Mouse (Mus musculus) adrenal gland, postnatal 36 days (tissue): Measurements from ENCODE around the gene Cltb. TPM values are rescaled to one million over a fixed set of nuclear protein-coding genes. Genes with fewer than 3 reads are reported as not detected.

Experiments used
- DNase-seq, 2 experiments: peaks; one replicate each; pipeline ENCODE4 v3.0.0; 2021; ENCODE audit warnings: mixed read lengths in 1 of 2
- microRNA-seq: library from miRNA; unstranded; fragments of <30 nt; microRNA quantifications from one replicate; pipeline ENCODE4 v1.2.0, GENCODE M21; 2021
- total RNA-seq, 2 experiments: library from RNA; stranded (reverse); gene quantifications; 2 replicates each; pipeline ENCODE4 v1.2.3; 2021

The Cltb gene
- total RNA-seq, 2 experiments from 2014 or later: 79.2 to 155 TPM

GRCm38 (mm10) chr13:54564232-54565200 lies 46.6 kb downstream of the Cltb start:
- peak in 1 of 2 experiments; percentile 36 for DNase-seq

- DNase-seq: no peak
These were observed 48.6 kb downstream of the Cltb start for GRCm38 (mm10) chr13:54562562-54562961.

DNA sequence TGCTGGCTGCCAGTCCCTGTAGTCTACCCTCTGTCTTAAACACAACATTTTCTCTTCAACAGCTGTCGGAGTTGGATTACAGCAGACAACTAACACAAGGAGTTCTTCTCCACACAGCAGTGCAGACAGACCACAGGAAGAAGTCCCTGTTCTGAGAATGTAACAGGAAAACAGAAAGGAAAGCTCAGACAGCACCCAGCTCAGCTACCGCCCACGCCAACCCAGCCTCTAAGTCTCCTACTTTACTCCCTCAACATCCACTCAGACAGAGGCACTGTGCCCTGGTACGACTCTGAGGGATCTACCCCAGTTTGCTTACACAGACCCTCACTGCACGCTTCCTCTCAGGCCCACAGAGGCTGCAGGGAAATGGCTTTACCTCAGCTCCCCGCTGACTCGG lies 50.5 kb downstream of the Cltb start:
- DNase-seq: no peak

- DNase-seq: no peak
These were observed 51.5 kb downstream of the Cltb start for GRCm38 (mm10) chr13:54559656-54560055.

GRCm38 (mm10) chr13:54557652-54558051 lies 53.5 kb downstream of the Cltb start:
- DNase-seq: no peak

GRCm38 (mm10) chr13:54556796-54557195 lies 54.3 kb downstream of the Cltb start:
- DNase-seq: peak in 1 of 2 experiments; percentile 58

GRCm38 (mm10) chr13:54556176-54556575 lies 55.0 kb downstream of the Cltb start:
- DNase-seq: no peak

DNA sequence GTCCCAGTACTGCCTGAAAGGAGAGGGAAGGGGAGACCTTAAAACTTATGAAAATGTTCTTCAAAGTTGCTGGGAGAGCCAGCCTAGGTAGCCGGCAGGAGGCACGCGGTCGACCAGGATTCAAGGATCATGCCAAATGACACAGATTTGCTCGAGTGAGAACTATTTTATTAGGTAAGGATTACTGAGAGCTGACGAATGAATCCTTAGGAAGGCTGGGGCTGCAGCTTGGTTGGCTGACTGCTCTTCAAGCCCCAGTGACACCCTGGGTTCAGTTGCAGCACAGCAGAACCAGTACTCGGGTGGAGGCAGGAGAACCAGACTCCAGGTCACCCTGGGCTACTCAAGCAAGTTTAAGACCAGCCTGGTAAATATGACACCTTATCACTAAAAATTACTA lies 63.1 kb downstream of the Cltb start:
- DNase-seq: no peak

Small RNAs within 50 kb of the gene (microRNA-seq; reads per million reads assigned to microRNA genes)
- gene Gm24195: not detected

Other genes with a start within 250 kb of the Cltb start
- 10 to 100 TPM; 17.9 to 18.6 TPM for gene Cplx2, start 240.0 kb downstream of the Cltb start, total RNA-seq
- 10 to 100 TPM; 43.0 to 47.3 TPM for gene Thoc3, start 142.5 kb downstream of the Cltb start, total RNA-seq
- 10 to 100 TPM; 12.8 to 19.5 TPM for gene Simc1, start 107.6 kb downstream of the Cltb start, total RNA-seq
- gene 4833439L19Rik, start 45.9 kb downstream of the Cltb start, total RNA-seq: 100 to 1,000 TPM; 152 to 182 TPM
- gene Arl10, start 36.3 kb downstream of the Cltb start, total RNA-seq: 10 to 100 TPM; 55.4 to 58.9 TPM
- 10 to 100 TPM; 50.7 to 79.1 TPM for gene Nop16, start 21.3 kb downstream of the Cltb start, total RNA-seq
- 100 to 1,000 TPM; 232 to 258 TPM for gene Higd2a, start 21.1 kb downstream of the Cltb start, total RNA-seq
- 10 to 100 TPM; 74.4 to 84.7 TPM for gene Faf2, start 10.4 kb upstream of the Cltb start, total RNA-seq
- 100 to 1,000 TPM; 107 to 120 TPM for gene Rnf44, start 82.6 kb upstream of the Cltb start, total RNA-seq
- gene Cdhr2, start 90.1 kb upstream of the Cltb start, total RNA-seq: not detected
- gene Gprin1, start 138.5 kb upstream of the Cltb start, total RNA-seq: 1 to 10 TPM; 2.9 to 3.1 TPM
- 1 to 10 TPM; 1.1 to 1.9 TPM for gene Sncb, start 155.3 kb upstream of the Cltb start, total RNA-seq
- gene Eif4e1b, start 172.7 kb upstream of the Cltb start, total RNA-seq: not detected
- gene Tspan17, start 178.0 kb upstream of the Cltb start, total RNA-seq: 10 to 100 TPM; 24.0 to 33.4 TPM